Mouse (Mus musculus) megakaryocyte, embryonic 14.5 days (primary cell): ENCODE results near the gene Gm20388.

Experiments
- FLI1 ChIP-seq: IDR thresholded peaks from 2 replicates; pipeline ENCODE4 v1.6.1; 2012; ENCODE audit warnings: low read length, inconsistent platforms, mixed read lengths
- GATA1 ChIP-seq: IDR thresholded peaks from 3 replicates; pipeline ENCODE4 v1.6.1; 2012; ENCODE audit warnings: mixed read lengths, low read length, inconsistent platforms, borderline replicate concordance

DNA sequence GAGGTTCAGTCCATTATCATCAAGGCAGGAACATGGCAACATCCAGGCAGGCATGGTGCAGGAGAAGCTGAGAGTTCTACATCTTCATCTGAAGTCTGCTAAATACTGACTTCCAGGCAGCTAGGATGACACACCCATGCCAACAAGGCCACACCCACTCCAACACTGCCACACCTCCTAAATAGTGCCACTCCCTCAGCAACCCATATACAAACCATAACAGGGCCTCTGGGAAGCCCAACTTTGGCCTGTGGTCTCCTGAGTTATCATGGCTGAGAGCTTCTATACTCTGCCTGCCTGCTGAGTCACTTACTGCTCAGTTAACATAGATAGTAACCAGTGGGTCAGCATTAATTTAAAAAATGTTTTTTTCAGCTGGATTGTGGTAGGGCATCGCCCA is 37.5 kb upstream of the Gm20388 start:
- no peak for TF ChIP-seq GATA1
- TF ChIP-seq FLI1, result no peak
